Mouse (Mus musculus): ENCODE data around the gene Sult3a1.

DNA sequence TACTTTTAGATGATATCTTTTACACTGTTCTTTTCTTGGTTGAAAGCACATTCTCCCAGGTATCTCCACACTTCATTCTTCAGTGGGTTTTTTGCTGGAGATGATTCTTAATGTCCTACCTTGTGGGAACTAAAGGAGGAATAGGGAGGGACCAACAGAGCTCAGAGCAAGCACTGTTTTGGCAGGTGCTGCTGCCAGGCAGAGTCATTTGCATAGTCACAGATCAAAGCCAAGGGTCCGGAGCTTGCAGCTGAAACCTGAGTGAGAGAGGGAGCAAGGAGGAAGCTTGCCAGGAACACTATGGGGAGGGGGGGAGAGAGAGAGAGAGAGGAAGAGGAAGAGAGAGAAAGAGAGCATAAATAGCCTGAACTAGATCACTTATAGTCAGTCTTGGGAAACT, 12.9 kb downstream of the Sult3a1 start:
- TF ChIP-seq CTCF (IDR thresholded peaks at IDR 0.05; ENCODE audit: low read depth) (no peak), EP300 (IDR thresholded peaks at IDR 0.05; ENCODE audit: low read depth) (no peak)

All from heart, postnatal 0 days (tissue).